Mouse (Mus musculus) natural killer cell, adult 2 months (primary cell): Measurements from ENCODE around the gene Klhl33.

Experiments
- DNase-seq, 2 experiments: peaks; one replicate each; pipeline ENCODE4 v3.0.0; 2022; ENCODE audit warnings: low spot score in 2 of 2

The Klhl33 gene

GRCm38 (mm10) chr14:50855788-50856187 is 41.5 kb downstream of the Klhl33 start:
- DNase-seq, result no peak
